ENCODE assay signal across 8 mouse cellular contexts in the genomic region with DNA sequence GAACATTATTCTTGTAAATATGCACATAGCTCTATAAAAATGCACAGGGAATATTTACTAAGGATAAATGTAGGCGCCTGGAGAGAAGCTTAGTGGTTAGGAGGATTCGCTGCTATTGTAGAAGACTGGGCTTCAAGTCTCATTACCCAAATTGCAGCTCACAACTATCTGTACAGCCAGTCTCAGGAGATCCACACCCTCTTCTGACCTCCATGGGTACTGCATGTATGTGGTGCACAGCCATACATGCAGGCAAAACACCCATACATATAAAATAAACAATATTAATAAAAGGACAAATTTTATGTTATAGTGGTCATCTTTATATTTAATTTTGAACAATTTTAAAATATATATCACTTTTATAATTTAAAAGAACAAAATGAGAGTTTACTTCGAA. TPM values are rescaled to one million over a fixed set of nuclear protein-coding genes. Genes with fewer than 3 reads are reported as not detected.
DNase-seq lines count a peak whose midpoint lies in the region.

No protein-coding gene starts in this region.

- peak; percentile 31 to 49 for DNase-seq in kidney, postnatal 4 days
- DNase-seq in kidney, adult 8-10 months = no peak
- DNase-seq in NIH3T3 (ENCODE audit: low read depth) = peak; percentile 65
- peak; percentile 17 for DNase-seq in forelimb bud, embryonic 11.5 days (ENCODE audit: low read depth, low spot score)
- DNase-seq in spleen, postnatal 4 days (ENCODE audit: low spot score in 2 of 2) = peak; percentile 48 to 69
- no peak for DNase-seq in layer of hippocampus, postnatal 25 days (ENCODE audit: extremely low spot score in 1 of 2, low spot score in 1 of 2)
- DNase-seq in layer of hippocampus, postnatal 14 days (ENCODE audit: low spot score in 2 of 2) = no peak
- DNase-seq in heart, adult 18-20 months = no peak

RNA-seq across cellular contexts. Expression of a gene that starts 46.9 kb away (rescaled TPM):
- total RNA-seq in layer of hippocampus, postnatal 25 days (2021) = 10 to 100 TPM; 28.0 to 32.0 TPM
- total RNA-seq in layer of hippocampus, postnatal 14 days (2021) = 10 to 100 TPM; 31.9 to 32.5 TPM
- total RNA-seq in heart, adult 18-20 months (2021) = 10 to 100 TPM; 34.9 to 41.0 TPM

RNA-seq across cellular contexts. Expression of a gene that starts 51.9 kb away (rescaled TPM):
- total RNA-seq in layer of hippocampus, postnatal 25 days (2021) = 10 to 100 TPM; 19.9 to 21.2 TPM
- total RNA-seq in layer of hippocampus, postnatal 14 days (2021) = 10 to 100 TPM; 17.7 to 18.0 TPM
- total RNA-seq in heart, adult 18-20 months (2021) = 1 to 10 TPM; 4.2 to 4.8 TPM

Comparison
In these comparisons a context has a peak if more than half of its experiments do, and no peak if none do; other contexts are left out.
1. DNase-seq: peak in kidney, postnatal 4 days (2 of 2), NIH3T3 (single experiment), forelimb bud, embryonic 11.5 days (single experiment) and spleen, postnatal 4 days (2 of 2); none in kidney, adult 8-10 months (0 of 2), layer of hippocampus, postnatal 25 days (0 of 2), layer of hippocampus, postnatal 14 days (0 of 2) and heart, adult 18-20 months (0 of 2).